8 mouse cellular contexts compared by ENCODE assay signal in genomic region chr16:37653731-37654657, GRCm38 (mm10). TPM values are rescaled to one million over a fixed set of nuclear protein-coding genes. Genes with fewer than 3 reads are reported as not detected.
DNase-seq lines count a peak whose midpoint lies in the region; ATAC-seq lines count a peak whose summit lies in the region.

Gene Ndufb4, minus strand, starts transcription at chr16:37654453.

- ATAC-seq in inflammation-experienced regulatory T-cells, adult 6 months, result peak; percentile 94
- ATAC-seq in megakaryocyte-erythroid progenitor cell, adult 5-6 weeks (replicated peaks; ENCODE audit: low FRiP score, low TSS enrichment, poor library complexity, severe bottlenecking), result peak; percentile 96

- intact Hi-C loops in gastrocnemius, postnatal 14 days (cut with DNase I; ENCODE audit: low total_unique reads), result no loop called here
- intact Hi-C loops in left cerebral cortex, postnatal 10 days (cut with DNase I), result loop anchor here (10.0 kb wide), 1 partner anchor 89 kb away; no protein-coding TSS in a partner anchor

- DNase-seq in adrenal gland, adult (ENCODE audit: inconsistent age in 2 of 2, low spot score in 1 of 2), result peak; percentile 97 to 98
- DNase-seq in embryo, embryonic 10.5 days (ENCODE audit: low spot score), result peak; percentile 100
- peak; percentile 97 for DNase-seq in gastrocnemius, postnatal 14 days
- DNase-seq in left cerebral cortex, postnatal 10 days (ENCODE audit: extremely low spot score in 1 of 2, low spot score in 2 of 2), result peak; percentile 97 to 98
- peak; percentile 93 for DNase-seq in right cerebral cortex, postnatal 25 days
- DNase-seq in urinary bladder, postnatal 4 days (ENCODE audit: low spot score in 2 of 2), result peak; percentile 95 to 96

RNA-seq across cellular contexts. Expression of gene Ndufb4, which starts in this region (rescaled TPM):
- 100 to 1,000 TPM; 142 to 157 TPM for total RNA-seq in gastrocnemius, postnatal 14 days (2021)
- 10 to 100 TPM; 51.4 to 58.7 (median 54.5) TPM for polyA plus RNA-seq in inflammation-experienced regulatory T-cells, adult 6 months (2017; shearing (Covaris generic))
- 10 to 100 TPM; 72.5 to 73.8 TPM for total RNA-seq in left cerebral cortex, postnatal 10 days (2021)
- 48.1 and 63.1 TPM in 2 replicates for total RNA-seq in megakaryocyte-erythroid progenitor cell, adult 5-6 weeks (2014; fragmentation: Nextera tagmentation)
- 9.9 and 30.6 TPM in 2 replicates for total RNA-seq in megakaryocyte-erythroid progenitor cell, adult 5-6 weeks (2017)

Comparison
In these comparisons a context has a peak if more than half of its experiments do, and no peak if none do; other contexts are left out.
1. Peak in every context shown above with its lines: DNase-seq and ATAC-seq.